19 mouse cellular contexts compared by ENCODE assay signal in the genomic region with DNA sequence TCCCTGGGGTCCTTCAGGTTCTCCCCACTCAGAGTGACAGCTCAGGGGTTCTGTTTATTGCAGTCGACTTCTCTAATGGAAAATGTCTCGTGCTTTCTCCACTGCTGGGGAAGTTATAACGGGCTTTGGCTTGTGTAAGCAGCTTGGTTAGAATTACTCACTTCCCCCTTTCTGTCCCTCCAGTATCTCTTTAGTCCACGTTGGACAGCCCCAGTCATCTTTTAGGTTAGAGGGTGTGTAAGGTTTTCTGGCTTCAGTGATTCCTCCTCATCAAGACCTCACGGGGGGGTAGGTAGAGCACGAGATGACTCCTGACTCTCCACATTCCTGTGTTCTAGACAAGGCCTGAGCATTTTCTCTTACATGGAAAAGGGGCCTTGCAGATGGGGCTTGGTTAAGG. TPM values are rescaled to one million over a fixed set of nuclear protein-coding genes. Genes with fewer than 3 reads are reported as not detected.
A peak's percentile ranks its signal among the peaks of the same experiment; 100 is the strongest.
DNase-seq lines count a peak whose midpoint lies in the region; ATAC-seq and TF ChIP-seq lines count a peak whose summit lies in the region.
"Had no signal": no experiment of that assay in that cellular context is flagged by ENCODE, and none has a peak within 500 bp of the region (broad histone marks: within the 10 kb centered on the region; RNA-seq: fewer than 3 reads in every experiment).

No protein-coding gene starts in this region.

- 62% methylated on average over 6 of the region's 6 CpGs for WGBS in liver, adult 2 months
- WGBS in limb, embryonic 10.5 days: 76% methylated on average over 6 of the region's 6 CpGs

- no peaks in the 10 kb centered on the region for H3K79me2 ChIP-seq in liver, adult 2 months (ENCODE audit: control insufficient read depth, insufficient read depth, low read length)

- no peak overlapping the region for H3K4me3 ChIP-seq in liver, adult 2 months (ENCODE audit: insufficient read depth, low read depth, low read length)
- H3K4me3 ChIP-seq in brown adipose tissue, adult 24 weeks (ENCODE audit: insufficient read depth, low read depth, low read length): no peak overlapping the region
- no peak overlapping the region for H3K4me3 ChIP-seq in limb, embryonic 10.5 days
- H3K4me3 ChIP-seq: embryonic facial prominence, embryonic 12.5 days; forebrain, embryonic 13.5 days; heart, embryonic 13.5 days; left cerebral cortex, adult 2 months; liver, embryonic 13.5 days had no signal

- no peaks in the 10 kb centered on the region for H3K27me3 ChIP-seq in liver, adult 2 months (ENCODE audit: control insufficient read depth, insufficient read depth, low read length)
- no peaks in the 10 kb centered on the region for H3K27me3 ChIP-seq in limb, embryonic 10.5 days (ENCODE audit: low read depth, poor library complexity, severe bottlenecking)
- H3K27me3 ChIP-seq: embryonic facial prominence, embryonic 12.5 days; forebrain, embryonic 13.5 days; heart, embryonic 13.5 days; liver, embryonic 13.5 days had no signal

- H3K27ac ChIP-seq in liver, adult 2 months (replicated peaks; ENCODE audit: insufficient read depth, low read depth, low read length): no peak overlapping the region
- peak overlapping the region; percentile 71 for H3K27ac ChIP-seq in brown adipose tissue, adult 24 weeks (replicated peaks; ENCODE audit: low read depth, low read length)
- no peak overlapping the region for H3K27ac ChIP-seq in limb, embryonic 10.5 days
- H3K27ac ChIP-seq: embryonic facial prominence, embryonic 12.5 days; forebrain, embryonic 13.5 days; heart, embryonic 13.5 days; left cerebral cortex, adult 2 months; liver, embryonic 13.5 days had no signal

- TF ChIP-seq CTCF in liver, adult 2 months (IDR thresholded peaks at IDR 0.05; ENCODE audit: low read depth, low read length): no peak

- H3K9ac ChIP-seq in liver, adult 2 months (ENCODE audit: low read depth, low read length): no peak overlapping the region
- H3K9ac ChIP-seq: embryonic facial prominence, embryonic 12.5 days; forebrain, embryonic 13.5 days; heart, embryonic 13.5 days; liver, embryonic 13.5 days had no signal

- DNase-seq in liver, adult 2 months (ENCODE audit: extremely low read depth, low read depth, low spot score): peak; percentile 42
- DNase-seq in liver: no peak
- DNase-seq in B cell, adult 2 months: peak; percentile 57 to 64
- no peak for DNase-seq in urinary bladder, adult 2 months (ENCODE audit: low spot score)
- DNase-seq in limb, embryonic 10.5 days (ENCODE audit: low spot score): no peak
- DNase-seq: adrenal gland, postnatal 14 days; cerebellum, postnatal 10 days; kidney, postnatal 10 days; liver, embryonic 13.5 days; right cerebral cortex, postnatal 4 days; thymus, postnatal 4 days had no signal

- TF ChIP-seq POLR2A in liver, adult 2 months (IDR thresholded peaks at IDR 0.05; ENCODE audit: extremely low read depth, insufficient read depth, low read length): no peak

- H3K4me1 ChIP-seq in liver, adult 2 months (ENCODE audit: control insufficient read depth, insufficient read depth, low read length): no peaks in the 10 kb centered on the region; the same call in 1 of the 2 replicates
- H3K4me1 ChIP-seq in brown adipose tissue, adult 24 weeks (ENCODE audit: control insufficient read depth, insufficient read depth, insufficient read length, low read length): no peaks in the 10 kb centered on the region
- no peaks in the 10 kb centered on the region for H3K4me1 ChIP-seq in limb, embryonic 10.5 days
- H3K4me1 ChIP-seq: embryonic facial prominence, embryonic 12.5 days; forebrain, embryonic 13.5 days; heart, embryonic 13.5 days; liver, embryonic 13.5 days had no signal

- H3K9me3 ChIP-seq in limb, embryonic 10.5 days (replicated peaks): no peaks in the 10 kb centered on the region
- H3K9me3 ChIP-seq: forebrain, embryonic 13.5 days; liver, embryonic 13.5 days had no signal

- no peaks in the 10 kb centered on the region for H3K36me3 ChIP-seq in liver, adult 2 months (ENCODE audit: control insufficient read depth, insufficient read depth, low read length)
- no peaks in the 10 kb centered on the region for H3K36me3 ChIP-seq in limb, embryonic 10.5 days
- H3K36me3 ChIP-seq: embryonic facial prominence, embryonic 12.5 days; heart, embryonic 13.5 days; liver, embryonic 13.5 days had no signal

- ATAC-seq in megakaryocyte, adult 5-6 weeks (ENCODE audit: poor library complexity, severe bottlenecking): peak; percentile 88
- ATAC-seq in cerebellum, adult (ENCODE audit: insufficient number of reproducible peaks, low FRiP score, low TSS enrichment): no peak
- ATAC-seq: forebrain, embryonic 13.5 days; hindbrain, embryonic 16.5 days had no signal

RNA-seq across cellular contexts. Expression of a gene that starts 11.5 kb away (rescaled TPM):
- 27.3 and 31.6 TPM in 2 replicates for total RNA-seq in liver, adult 2 months (2014; rRNA removed)
- 4.7 and 10.0 TPM in 2 replicates for polyA plus RNA-seq in liver, adult 2 months (2012; rRNA removed)
- 8.2 and 12.4 TPM in 2 replicates for polyA plus RNA-seq in brown adipose tissue, adult 24 weeks (2012; ENCODE audit: insufficient read depth, insufficient read length, missing spikeins)
- total RNA-seq in megakaryocyte, adult 5-6 weeks (2015): 53.0 and 62.3 TPM in 2 replicates
- total RNA-seq in megakaryocyte, adult 5-6 weeks (2017): 107 and 116 TPM in 2 replicates
- 15.9 and 18.6 TPM in 2 replicates for polyA plus RNA-seq in urinary bladder, adult 2 months (2012; rRNA removed)
- 0.74 and 1.0 TPM in 2 replicates for polyA plus RNA-seq in limb, embryonic 10.5 days (2016; fragmentation: Nextera tagmentation; extraction: Ambion mirVana)

Comparison
In these comparisons a context has a peak if more than half of its experiments do, and no peak if none do; other contexts are left out.
1. DNase-seq: peak in liver, adult 2 months (single experiment) and B cell, adult 2 months (2 of 2); none in liver (single experiment), urinary bladder, adult 2 months (single experiment) and limb, embryonic 10.5 days (single experiment).